Mouse (Mus musculus) bone marrow, adult 2 months (tissue): ENCODE results near the gene Rarb. TPM values are rescaled to one million over a fixed set of nuclear protein-coding genes. Genes with fewer than 3 reads are reported as not detected.

Experiments
- H3K27ac ChIP-seq: fragments of 200-500 bp; 2 replicates; pipeline ENCODE4 v1.5.1; 2012; ENCODE audit warnings: low read depth, mild to moderate bottlenecking, control low read depth, inconsistent platforms, low read length; ENCODE audit not compliant: control insufficient read depth, poor library complexity, insufficient read depth
- H3K4me1 ChIP-seq: fragments of 200-500 bp; 2 replicates; pipeline ENCODE4 v1.6.1; 2011; ENCODE audit warnings: low read length; ENCODE audit not compliant: control insufficient read depth, insufficient read depth
- H3K4me3 ChIP-seq: fragments of 200-500 bp; replicated peaks from 2 replicates; pipeline ENCODE3; 2011; ENCODE audit warnings: mild to moderate bottlenecking, low read depth, low read length, control low read depth; ENCODE audit not compliant: control insufficient read depth
- CTCF ChIP-seq: fragments of 200-500 bp; IDR thresholded peaks from 2 replicates; pipeline ENCODE4 v1.5.1; 2011; ENCODE audit warnings: low read length, control low read depth; ENCODE audit not compliant: control insufficient read depth, insufficient read depth
- POLR2A ChIP-seq: fragments of 200-500 bp; IDR thresholded peaks from 2 replicates; pipeline ENCODE4 v1.6.1; 2011; ENCODE audit warnings: low read depth, mild to moderate bottlenecking, control low read depth, low read length, borderline replicate concordance; ENCODE audit not compliant: control insufficient read depth
- WGBS: fragments of 180-500 bp; shearing (Covaris S2); methylation state at CpG from one replicate; pipeline ENCODE4 v1.1.7; 2018; 5-methylcytosine and 5-hydroxymethylcytosine counted together
- polyA plus RNA-seq: library from polyadenylated mRNA; stranded (reverse); fragments of >200 nt; gene quantifications from 2 replicates; pipeline ENCODE4 v1.2.4, GENCODE M21; 2011; ENCODE audit warnings: low replicate concordance; ENCODE audit not compliant: missing spikeins, insufficient read depth, insufficient read length

Gene Rarb
- polyA plus RNA-seq, 1 experiment = not detected

- no peak for TF ChIP-seq POLR2A
- no peak for TF ChIP-seq CTCF
- Histone ChIP-seq H3K4me1 (peaks cover 2% of the 10 kb centered on the region; the same call in 1 of the 2 replicates), H3K27ac (no peak overlapping the region), H3K4me3 (no peak overlapping the region)
- WGBS = 26% methylated on average over 1 of the region's 1 CpGs
Measured at GRCm38 (mm10) chr14:16551843-16552242, 267.1 kb downstream of the Rarb start.

GRCm38 (mm10) chr14:16548200-16548576, 270.8 kb downstream of the Rarb start:
- TF ChIP-seq CTCF = no peak
- 38% methylated on average over 8 of the region's 8 CpGs for WGBS
- Histone ChIP-seq H3K4me1 (peaks cover 2% of the 10 kb centered on the region; the same call in 1 of the 2 replicates), H3K4me3 (no peak overlapping the region), H3K27ac (no peak overlapping the region)

GRCm38 (mm10) chr14:16547492-16548199, 271.3 kb downstream of the Rarb start:
- H3K4me1 ChIP-seq = no peaks in the 10 kb centered on the region
- 77% methylated on average over 6 of the region's 6 CpGs for WGBS
- H3K4me3 ChIP-seq = no peak overlapping the region
- TF ChIP-seq CTCF = no peak
- no peak for TF ChIP-seq POLR2A
- H3K27ac ChIP-seq = no peak overlapping the region

GRCm38 (mm10) chr14:16544995-16545394, 274.0 kb downstream of the Rarb start:
- H3K4me1 ChIP-seq = no peaks in the 10 kb centered on the region
- no peak overlapping the region for H3K4me3 ChIP-seq
- 47% methylated on average over 2 of the region's 2 CpGs for WGBS
- TF ChIP-seq POLR2A (no peak), CTCF (no peak)
- H3K27ac ChIP-seq = no peak overlapping the region

- no peak overlapping the region for H3K4me3 ChIP-seq
- H3K27ac ChIP-seq = no peak overlapping the region
- H3K4me1 ChIP-seq = no peaks in the 10 kb centered on the region
- TF ChIP-seq POLR2A = no peak
- no peak for TF ChIP-seq CTCF
- 71% methylated on average over 1 of the region's 1 CpGs for WGBS
Measured at GRCm38 (mm10) chr14:16541641-16542040, 277.3 kb downstream of the Rarb start.

- Histone ChIP-seq H3K4me1 (no peaks in the 10 kb centered on the region), H3K27ac (no peak overlapping the region), H3K4me3 (no peak overlapping the region)
- WGBS = 74% methylated on average over 4 of the region's 4 CpGs
- TF ChIP-seq POLR2A (no peak), CTCF (no peak)
Measured at GRCm38 (mm10) chr14:16537433-16537832, 281.5 kb downstream of the Rarb start.

GRCm38 (mm10) chr14:16528631-16529030, 290.3 kb downstream of the Rarb start:
- 79% methylated on average over 2 of the region's 2 CpGs for WGBS
- no peaks in the 10 kb centered on the region for H3K4me1 ChIP-seq
- H3K4me3 ChIP-seq = no peak overlapping the region
- no peak overlapping the region for H3K27ac ChIP-seq
- TF ChIP-seq POLR2A = no peak
- no peak for TF ChIP-seq CTCF

- TF ChIP-seq CTCF = no peak
- TF ChIP-seq POLR2A = no peak
- Histone ChIP-seq H3K27ac (no peak overlapping the region), H3K4me3 (no peak overlapping the region), H3K4me1 (no peaks in the 10 kb centered on the region)
- WGBS = 84% methylated on average over 3 of the region's 3 CpGs
Measured at GRCm38 (mm10) chr14:16526120-16526519, 292.8 kb downstream of the Rarb start.
